Mouse (Mus musculus): ENCODE measurements around the gene C330007P06Rik. TPM values are rescaled to one million over a fixed set of nuclear protein-coding genes. Genes with fewer than 3 reads are reported as not detected.
"Not testable (repeated sequence)": the region's sequence is repeated elsewhere in the genome, so short reads cannot be mapped to it uniquely, and the experiment has no call there.

The C330007P06Rik gene
- polyA plus RNA-seq (2012; ENCODE audit: insufficient read depth, insufficient read length, missing spikeins), result 54.0 and 56.6 TPM in 2 replicates

DNA sequence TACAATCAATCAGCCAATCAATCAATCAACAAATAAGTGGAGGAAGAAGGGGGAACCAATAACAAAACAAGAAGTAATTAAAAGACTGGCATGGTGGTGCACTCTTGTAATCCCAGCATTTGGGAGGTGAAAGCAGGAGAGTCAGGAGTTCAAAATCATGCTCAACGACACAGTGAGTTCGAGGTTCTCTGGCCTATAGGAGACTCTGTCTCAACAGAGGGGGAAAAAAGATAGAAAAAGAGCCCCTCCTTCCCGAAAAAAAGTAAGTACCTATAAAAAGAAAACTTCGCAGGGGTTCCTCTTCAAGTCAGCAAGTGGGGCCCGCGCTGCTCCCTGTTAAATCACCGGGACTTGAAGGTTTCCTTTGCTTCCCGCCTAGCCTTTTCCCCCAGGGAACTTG, at the start of gene C330007P06Rik, which contains the start of gene Ube2a:
Gene C330007P06Rik (minus strand): TSS at position 347 of the 400 bp plus-strand sequence.
Gene Ube2a (plus strand): TSS at position 136 of the 400 bp plus-strand sequence.
- H3K27ac ChIP-seq (replicated peaks; ENCODE audit: low read depth, low read length), result peak within 1 kb of the TSS; percentile 78
- H3K4me1 ChIP-seq (ENCODE audit: control insufficient read depth, insufficient read depth, insufficient read length, low read length), result no peaks in the 10 kb centered on the region; the same call in 1 of the 2 replicates
- peak within 1 kb of the TSS; percentile 96 for H3K4me3 ChIP-seq (ENCODE audit: insufficient read depth, low read depth, low read length)

DNA sequence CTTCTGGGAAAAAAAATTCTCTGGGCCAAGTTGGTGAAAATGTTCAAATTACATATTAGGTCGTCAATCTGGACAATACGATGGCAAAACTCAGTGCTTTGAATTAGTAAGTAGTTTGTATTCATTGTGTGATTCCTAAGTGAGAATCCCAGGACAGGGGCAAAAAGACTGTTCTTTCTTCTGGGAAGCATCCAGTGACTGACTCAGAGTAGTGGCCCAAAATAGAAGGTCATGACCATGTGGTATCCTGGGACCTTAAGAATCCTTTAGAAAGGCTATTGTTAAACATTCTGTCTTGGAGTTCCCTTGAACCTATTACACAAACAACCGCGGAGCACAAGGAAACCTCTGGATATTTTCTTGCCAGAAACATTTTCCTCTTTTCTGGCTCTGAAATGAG, 47.4 kb upstream of the C330007P06Rik start:
- Histone ChIP-seq H3K27ac (replicated peaks; ENCODE audit: low read depth, low read length) (no peak overlapping the region), H3K4me3 (ENCODE audit: insufficient read depth, low read depth, low read length) (no peak overlapping the region), H3K4me1 (ENCODE audit: control insufficient read depth, insufficient read depth, insufficient read length, low read length) (no peaks in the 10 kb centered on the region)

DNA sequence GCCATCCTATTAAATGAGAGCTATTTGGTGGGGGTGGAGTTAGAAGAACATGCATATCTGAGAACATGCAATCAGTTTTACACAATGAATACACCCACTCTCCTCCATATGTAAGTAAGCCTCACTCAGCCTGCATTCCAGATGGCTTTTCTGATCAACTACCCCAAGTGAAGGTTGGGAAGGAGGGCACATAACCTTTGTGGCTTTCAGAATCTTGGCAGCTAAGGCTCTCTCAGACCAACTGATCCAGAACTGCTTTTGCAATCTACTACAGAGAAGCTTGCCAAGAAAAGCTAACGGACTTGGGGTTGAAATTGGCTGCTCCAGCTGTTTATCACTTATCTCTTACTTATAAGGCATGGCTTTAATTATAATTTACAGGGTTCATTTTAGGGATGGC, 43.8 kb upstream of the C330007P06Rik start:
- H3K27ac ChIP-seq (replicated peaks; ENCODE audit: low read depth, low read length), result no peak overlapping the region
- H3K4me3 ChIP-seq (ENCODE audit: insufficient read depth, low read depth, low read length), result no peak overlapping the region
- H3K4me1 ChIP-seq (ENCODE audit: control insufficient read depth, insufficient read depth, insufficient read length, low read length), result no peaks in the 10 kb centered on the region

DNA sequence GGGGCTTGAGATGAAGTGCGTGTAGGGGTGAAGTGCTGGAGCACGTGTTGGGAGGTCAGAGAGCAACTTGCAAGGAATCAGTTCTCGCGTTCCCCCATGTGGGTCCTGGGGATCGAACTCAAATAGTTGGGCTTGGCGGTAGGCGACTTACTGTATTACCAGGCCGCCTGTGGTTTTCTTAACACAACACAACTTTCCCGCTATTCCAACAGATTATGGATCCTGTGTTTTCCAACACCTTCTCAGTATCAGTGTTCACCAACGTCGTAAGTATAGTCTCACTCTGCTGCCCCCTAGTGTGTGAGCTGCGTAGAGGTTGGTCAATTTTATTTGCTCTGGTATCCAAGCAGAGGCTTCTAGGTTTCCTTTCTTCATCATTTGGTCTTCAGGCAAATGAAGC, 37.4 kb upstream of the C330007P06Rik start:
- Histone ChIP-seq H3K4me3 (ENCODE audit: insufficient read depth, low read depth, low read length) (no peak overlapping the region), H3K27ac (replicated peaks; ENCODE audit: low read depth, low read length) (no peak overlapping the region), H3K4me1 (ENCODE audit: control insufficient read depth, insufficient read depth, insufficient read length, low read length) (no peaks in the 10 kb centered on the region)

DNA sequence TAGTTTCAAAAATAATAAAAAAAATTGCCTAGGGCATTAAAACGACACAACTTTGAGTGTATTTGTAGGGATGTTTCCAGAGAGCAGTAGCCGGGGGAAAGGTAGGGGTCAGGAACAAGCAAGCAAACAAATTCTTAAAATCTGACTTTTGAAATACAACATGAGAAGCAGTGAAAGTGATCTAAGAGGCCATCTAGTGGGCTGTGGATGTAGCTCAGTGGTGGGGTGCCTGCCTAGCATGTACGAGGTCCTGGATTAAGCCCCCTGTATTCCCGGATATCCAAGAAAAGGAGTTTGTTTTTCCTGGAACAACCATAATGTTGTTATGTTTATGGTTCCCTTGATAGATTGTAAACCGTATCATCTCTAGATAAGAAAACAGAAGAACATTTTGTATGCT, 32.6 kb upstream of the C330007P06Rik start:
- no peak overlapping the region for H3K4me3 ChIP-seq (ENCODE audit: insufficient read depth, low read depth, low read length)
- no peaks in the 10 kb centered on the region for H3K4me1 ChIP-seq (ENCODE audit: control insufficient read depth, insufficient read depth, insufficient read length, low read length)
- H3K27ac ChIP-seq (replicated peaks; ENCODE audit: low read depth, low read length), result no peak overlapping the region

DNA sequence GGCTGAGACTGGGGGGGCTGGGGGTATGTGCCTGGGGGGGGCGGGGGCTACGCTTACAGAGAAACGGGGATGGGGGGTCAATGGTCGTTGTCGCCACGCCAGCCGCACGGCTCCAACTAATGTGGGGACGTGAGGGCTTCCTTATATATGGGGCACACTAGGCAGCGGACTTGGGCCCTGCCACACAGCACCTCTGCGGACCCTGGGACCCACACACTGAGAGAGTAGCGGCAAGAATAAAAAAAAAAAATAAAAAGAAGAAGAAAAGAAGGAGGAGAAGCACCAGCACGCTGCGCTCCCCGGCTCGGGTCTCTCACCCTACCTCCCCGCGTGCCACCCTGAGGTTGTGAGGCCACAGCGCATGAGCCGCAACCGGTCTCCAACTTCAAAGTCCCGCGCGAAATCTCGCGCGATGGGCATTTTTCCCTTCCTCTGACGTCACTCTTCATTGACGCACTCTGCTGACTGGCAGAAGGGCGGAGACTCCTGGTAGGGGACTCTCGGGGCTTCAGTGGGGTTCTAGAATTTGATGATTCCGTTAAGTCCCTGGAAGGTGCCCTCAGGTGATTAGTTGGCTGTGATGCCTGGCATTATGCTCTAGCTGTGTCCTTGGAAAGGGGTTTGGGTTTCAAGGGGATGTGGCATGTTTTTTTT, 29.3 kb upstream of the C330007P06Rik start:
- H3K4me1 ChIP-seq (ENCODE audit: control insufficient read depth, insufficient read depth, insufficient read length, low read length), result no peaks in the 10 kb centered on the region
- H3K4me3 ChIP-seq (ENCODE audit: insufficient read depth, low read depth, low read length), result peak overlapping the region; percentile 85
- peak overlapping the region; percentile 87; the same call in 1 of the 2 replicates for H3K27ac ChIP-seq (replicated peaks; ENCODE audit: low read depth, low read length)

DNA sequence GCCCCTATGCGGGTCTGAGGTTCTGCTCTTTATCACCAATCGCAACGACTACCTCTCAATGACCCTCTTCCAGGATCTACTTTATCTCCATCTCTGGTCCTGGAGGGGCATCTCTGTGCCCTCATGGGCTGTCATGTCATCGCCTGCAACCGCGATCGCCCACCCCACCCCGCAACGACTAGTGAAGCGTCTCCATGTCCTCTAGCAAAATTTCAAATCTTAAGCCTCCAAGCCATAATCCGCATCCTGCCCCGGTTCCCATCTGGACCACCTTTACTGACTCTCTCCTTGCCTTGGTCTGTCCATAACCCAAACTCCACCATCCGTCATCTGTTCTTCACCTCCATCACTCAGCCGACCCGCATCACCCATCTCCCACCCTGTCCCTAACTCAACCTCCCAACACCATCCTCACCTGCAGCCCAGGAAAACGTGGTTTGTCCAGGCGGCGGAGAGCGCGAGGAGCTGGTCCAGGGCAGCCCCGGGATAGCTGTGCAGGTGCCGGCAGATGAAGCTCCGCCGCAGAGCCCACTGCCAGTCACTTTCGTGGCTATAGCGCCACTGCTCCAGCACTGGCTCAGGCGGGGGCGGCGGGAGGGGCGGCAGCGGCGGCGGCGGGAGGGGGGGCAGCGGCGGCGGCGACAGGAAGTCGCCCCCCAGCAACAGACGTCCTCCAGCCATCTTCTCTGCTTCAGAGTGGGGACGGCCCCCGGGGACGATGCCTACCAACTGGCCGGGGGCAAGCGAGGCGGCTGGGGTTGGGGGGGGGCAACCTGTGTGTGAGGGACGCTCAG, 28.6 kb upstream of the C330007P06Rik start, which contains the start of gene Nkrf:
Gene Nkrf (minus strand): TSS at position 579 of the 794 bp plus-strand sequence.
- H3K27ac ChIP-seq (replicated peaks; ENCODE audit: low read depth, low read length), result peak within 1 kb of the TSS; percentile 87; the same call in 1 of the 2 replicates
- H3K4me3 ChIP-seq (ENCODE audit: insufficient read depth, low read depth, low read length), result peak within 1 kb of the TSS; percentile 85
- H3K4me1 ChIP-seq (ENCODE audit: control insufficient read depth, insufficient read depth, insufficient read length, low read length), result no peaks in the 10 kb centered on the region

DNA sequence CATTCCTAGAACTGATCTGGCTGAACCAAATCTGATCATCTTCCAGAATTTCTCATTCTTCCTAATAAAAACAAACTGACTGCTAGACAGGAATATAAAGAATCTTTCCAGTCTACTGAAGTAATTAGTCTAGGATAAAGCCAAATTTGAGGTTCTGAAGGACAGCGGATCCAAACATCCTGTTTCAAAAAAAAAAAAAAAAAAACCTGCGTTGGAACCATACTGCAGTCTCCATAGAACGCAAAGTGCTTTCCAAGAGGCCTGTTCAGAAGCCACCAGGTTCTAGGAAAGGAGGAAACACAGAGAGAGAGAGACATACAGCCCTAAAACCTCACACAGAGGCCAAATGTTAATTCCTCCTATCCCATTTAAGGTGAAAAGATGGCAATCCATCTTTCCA, 27.7 kb upstream of the C330007P06Rik start:
- Histone ChIP-seq H3K27ac (replicated peaks; ENCODE audit: low read depth, low read length) (no peak overlapping the region), H3K4me3 (ENCODE audit: insufficient read depth, low read depth, low read length) (peak overlapping the region; percentile 9; the same call in 1 of the 2 replicates), H3K4me1 (ENCODE audit: control insufficient read depth, insufficient read depth, insufficient read length, low read length) (no peaks in the 10 kb centered on the region)

DNA sequence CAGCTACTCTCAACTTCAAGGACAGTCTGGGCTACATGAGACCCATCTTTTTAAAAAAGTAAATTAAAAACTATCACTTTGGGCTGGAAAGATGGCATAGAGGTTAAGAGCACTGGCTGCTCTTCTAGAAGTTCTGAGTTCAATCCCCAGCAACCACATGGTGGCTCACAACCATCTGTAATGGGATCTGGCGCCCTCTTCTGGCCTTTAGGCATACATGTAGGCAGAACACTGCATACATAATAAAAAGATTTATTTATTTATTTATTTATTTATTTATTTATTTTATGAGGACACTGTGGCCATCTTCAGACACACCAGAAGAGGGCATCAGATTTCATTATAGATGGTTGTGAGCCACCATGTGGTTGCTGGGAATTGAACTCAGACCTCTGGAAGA, 25.0 kb upstream of the C330007P06Rik start:
- not testable (repeated sequence) for H3K27ac ChIP-seq (replicated peaks; ENCODE audit: low read depth, low read length); H3K4me1 ChIP-seq (ENCODE audit: control insufficient read depth, insufficient read depth, insufficient read length, low read length); H3K4me3 ChIP-seq (ENCODE audit: insufficient read depth, low read depth, low read length)

DNA sequence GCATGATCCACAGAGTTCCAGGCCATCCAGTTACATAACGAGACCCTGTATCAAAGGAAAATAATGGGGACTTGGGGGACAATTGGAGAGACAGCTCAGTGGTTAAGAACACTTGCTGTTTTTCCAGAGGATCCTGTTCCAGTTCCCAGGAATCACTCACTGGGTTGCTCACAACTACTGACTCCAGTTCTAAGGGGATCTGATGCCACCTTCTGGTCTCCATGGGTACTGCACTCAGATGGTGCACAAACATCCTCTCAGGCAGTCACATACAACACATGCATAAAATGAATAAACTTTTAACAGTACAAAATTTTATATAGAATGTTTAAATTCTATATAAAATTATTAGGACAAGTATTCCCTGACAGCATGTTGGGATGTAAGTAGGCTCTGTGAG, 10.8 kb upstream of the C330007P06Rik start:
- H3K27ac ChIP-seq (replicated peaks; ENCODE audit: low read depth, low read length), result no peak overlapping the region
- H3K4me3 ChIP-seq (ENCODE audit: insufficient read depth, low read depth, low read length), result no peak overlapping the region
- H3K4me1 ChIP-seq (ENCODE audit: control insufficient read depth, insufficient read depth, insufficient read length, low read length), result no peaks in the 10 kb centered on the region

DNA sequence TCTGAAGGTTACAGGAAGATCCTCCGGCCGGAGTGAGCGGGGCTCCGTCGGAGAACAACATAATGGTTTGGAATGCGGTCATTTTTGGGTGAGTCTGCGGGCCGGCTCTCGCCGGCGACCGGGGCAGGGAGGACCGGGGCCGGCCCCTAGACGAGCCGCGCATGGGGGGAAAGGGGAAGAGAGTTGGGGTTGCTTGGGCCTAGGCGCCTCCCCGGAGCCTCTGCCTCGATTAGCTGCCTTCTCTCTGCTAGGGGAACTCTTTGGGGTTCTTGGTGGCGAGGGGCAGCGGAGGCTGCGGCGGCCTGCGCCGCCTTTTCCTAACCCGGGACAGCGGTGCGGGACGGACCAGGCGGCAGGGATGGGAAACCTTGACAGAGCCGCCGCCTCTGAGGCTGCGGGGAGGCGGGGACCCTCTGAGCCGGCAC, 805 bp upstream of the C330007P06Rik start:
- no peaks in the 10 kb centered on the region; the same call in 1 of the 2 replicates for H3K4me1 ChIP-seq (ENCODE audit: control insufficient read depth, insufficient read depth, insufficient read length, low read length)
- peak overlapping the region; percentile 96 for H3K4me3 ChIP-seq (ENCODE audit: insufficient read depth, low read depth, low read length)
- peak overlapping the region; percentile 78 for H3K27ac ChIP-seq (replicated peaks; ENCODE audit: low read depth, low read length)

DNA sequence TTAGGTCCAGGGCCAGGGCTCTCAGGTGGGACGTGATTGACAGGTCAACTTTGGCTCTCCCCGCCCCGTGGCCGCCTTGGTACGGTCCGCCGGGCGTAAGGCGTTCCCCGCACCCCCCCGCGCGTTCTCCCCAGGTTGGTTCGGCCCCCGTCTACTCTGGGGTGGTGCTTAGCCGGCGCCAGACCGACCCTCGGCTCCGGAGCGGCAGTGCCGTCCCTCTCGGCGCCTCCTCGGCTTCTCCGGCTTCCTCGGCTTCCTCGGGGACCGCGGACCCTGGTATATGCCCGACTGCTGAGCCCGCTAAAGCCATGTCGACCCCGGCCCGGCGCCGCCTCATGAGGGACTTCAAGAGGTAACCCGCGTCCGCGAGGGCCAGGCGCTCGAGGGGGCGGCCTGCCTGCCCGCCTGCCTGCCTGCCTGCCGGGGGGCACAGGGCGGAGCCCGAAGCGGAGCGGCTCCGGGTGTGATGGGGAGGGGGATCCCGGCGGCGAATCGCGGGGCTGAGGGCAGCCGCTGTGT, 326 bp upstream of the C330007P06Rik start:
- H3K4me1 ChIP-seq (ENCODE audit: control insufficient read depth, insufficient read depth, insufficient read length, low read length), result no peaks in the 10 kb centered on the region; the same call in 1 of the 2 replicates
- H3K4me3 ChIP-seq (ENCODE audit: insufficient read depth, low read depth, low read length), result peak overlapping the region; percentile 96
- peak overlapping the region; percentile 78 for H3K27ac ChIP-seq (replicated peaks; ENCODE audit: low read depth, low read length)

DNA sequence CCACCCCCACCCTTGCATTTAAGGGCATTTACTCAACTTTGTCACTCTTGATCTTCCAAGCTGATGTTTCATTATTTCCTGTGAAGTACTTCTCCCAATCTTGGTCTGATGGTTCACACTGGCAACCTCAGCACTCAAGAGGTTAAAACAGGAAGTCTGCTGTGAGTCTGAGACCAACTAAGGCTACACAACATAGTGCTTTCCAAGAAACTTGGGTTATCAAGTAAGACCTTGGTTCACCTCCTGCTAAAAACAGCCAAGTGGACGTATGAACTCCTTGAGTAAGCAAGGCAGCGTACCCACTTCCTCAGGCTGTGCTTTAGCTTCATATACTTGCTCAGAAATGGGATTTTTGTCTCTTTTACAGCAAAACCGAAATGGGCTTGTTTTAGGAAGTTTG, 3.5 kb downstream of the C330007P06Rik start:
- Histone ChIP-seq H3K4me1 (ENCODE audit: control insufficient read depth, insufficient read depth, insufficient read length, low read length) (no peaks in the 10 kb centered on the region; the same call in 1 of the 2 replicates), H3K4me3 (ENCODE audit: insufficient read depth, low read depth, low read length) (no peak overlapping the region), H3K27ac (replicated peaks; ENCODE audit: low read depth, low read length) (no peak overlapping the region)

DNA sequence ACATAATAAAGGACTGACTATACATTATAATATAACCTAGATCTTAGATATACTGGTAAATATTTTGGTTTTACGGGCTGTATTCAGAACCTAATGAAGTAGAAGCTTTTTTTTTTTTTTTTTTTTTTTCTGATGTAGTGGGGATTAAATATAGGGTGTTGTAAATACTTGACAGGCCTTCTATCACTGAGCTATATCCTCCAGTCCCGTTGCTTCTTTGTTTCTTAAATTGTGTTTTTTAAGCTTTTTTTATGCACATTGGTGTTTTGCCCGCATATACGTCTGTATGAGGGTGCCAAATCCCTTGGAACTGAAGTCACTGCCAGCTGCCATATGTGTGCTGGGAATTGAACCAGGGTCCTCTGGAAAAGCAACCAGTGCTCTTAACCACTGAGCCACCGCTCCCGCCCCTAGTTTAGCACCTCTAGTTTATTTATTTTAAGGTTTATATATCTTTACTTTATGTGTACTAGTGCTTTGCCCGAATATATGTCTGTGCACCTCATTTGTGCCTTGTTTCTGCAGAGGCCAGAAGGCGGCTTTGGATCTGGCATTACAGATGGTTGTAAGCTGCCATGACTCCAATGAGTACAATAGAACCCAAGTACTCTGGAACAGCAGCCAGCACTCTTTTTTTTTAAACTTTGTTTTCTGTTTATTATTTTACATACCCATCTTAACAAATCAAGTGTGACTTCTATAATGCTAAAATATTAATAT, 9.1 kb downstream of the C330007P06Rik start:
- no peak overlapping the region; the same call in 1 of the 2 replicates for H3K4me3 ChIP-seq (ENCODE audit: insufficient read depth, low read depth, low read length)
- no peak overlapping the region for H3K27ac ChIP-seq (replicated peaks; ENCODE audit: low read depth, low read length)
- no peaks in the 10 kb centered on the region; the same call in 1 of the 2 replicates for H3K4me1 ChIP-seq (ENCODE audit: control insufficient read depth, insufficient read depth, insufficient read length, low read length)

All from brown adipose tissue, adult 24 weeks (tissue).